Mouse (Mus musculus): ENCODE measurements at regions not wholly inside any gene's neighbourhood (a gene's known extent, or its start where the extent isn't known, plus 50 kb on each side); places are given as distances from the start of the nearest gene placed in this dataset.

- 76% methylated on average over 2 of the region's 2 CpGs for WGBS
- no peaks in the 10 kb centered on the region for H3K36me3 ChIP-seq (ENCODE audit: control insufficient read depth, insufficient read depth, low read length)
- TF ChIP-seq POLR2A (IDR thresholded peaks at IDR 0.05; ENCODE audit: low read depth, low read length) (no peak), CTCF (IDR thresholded peaks at IDR 0.05; ENCODE audit: extremely low read depth, insufficient read length, insufficient replicate concordance, low read depth, low read length) (no peak)
- H3K4me3 ChIP-seq (ENCODE audit: low read depth, low read length) = no peak overlapping the region
- no peaks in the 10 kb centered on the region for H3K4me1 ChIP-seq (ENCODE audit: control insufficient read depth, insufficient read depth, insufficient read length, low read length)
- no peak overlapping the region for H3K27ac ChIP-seq (ENCODE audit: insufficient read depth, low read depth, low read length)
- no peaks in the 10 kb centered on the region for H3K27me3 ChIP-seq (ENCODE audit: control insufficient read depth, insufficient read depth, low read length)
These were observed 195.1 kb upstream of the Mindy3 start for GRCm38 (mm10) chr2:12614345-12614744.

- H3K4me3 ChIP-seq (ENCODE audit: low read depth, low read length) = no peak overlapping the region
- no peaks in the 10 kb centered on the region for H3K27me3 ChIP-seq (ENCODE audit: control insufficient read depth, insufficient read depth, low read length)
- H3K27ac ChIP-seq (ENCODE audit: insufficient read depth, low read depth, low read length) = no peak overlapping the region
- WGBS = 75% methylated on average over 2 of the region's 2 CpGs
- TF ChIP-seq POLR2A (IDR thresholded peaks at IDR 0.05; ENCODE audit: low read depth, low read length) = no peak
- no peak for TF ChIP-seq CTCF (IDR thresholded peaks at IDR 0.05; ENCODE audit: extremely low read depth, insufficient read length, insufficient replicate concordance, low read depth, low read length)
- H3K36me3 ChIP-seq (ENCODE audit: control insufficient read depth, insufficient read depth, low read length) = no peaks in the 10 kb centered on the region
- no peaks in the 10 kb centered on the region for H3K4me1 ChIP-seq (ENCODE audit: control insufficient read depth, insufficient read depth, insufficient read length, low read length)
These were observed 194.6 kb upstream of the Mindy3 start for GRCm38 (mm10) chr2:12613858-12614257.

GRCm38 (mm10) chr2:12582566-12582965 is 163.3 kb upstream of the Mindy3 start:
- Histone ChIP-seq H3K27me3 (ENCODE audit: control insufficient read depth, insufficient read depth, low read length) (no peaks in the 10 kb centered on the region), H3K4me1 (ENCODE audit: control insufficient read depth, insufficient read depth, insufficient read length, low read length) (no peaks in the 10 kb centered on the region), H3K27ac (ENCODE audit: insufficient read depth, low read depth, low read length) (no peak overlapping the region), H3K4me3 (ENCODE audit: low read depth, low read length) (no peak overlapping the region), H3K36me3 (ENCODE audit: control insufficient read depth, insufficient read depth, low read length) (no peaks in the 10 kb centered on the region)
- WGBS = 39% methylated on average over 2 of the region's 2 CpGs
- TF ChIP-seq POLR2A (IDR thresholded peaks at IDR 0.05; ENCODE audit: low read depth, low read length) = no peak
- no peak for TF ChIP-seq CTCF (IDR thresholded peaks at IDR 0.05; ENCODE audit: extremely low read depth, insufficient read length, insufficient replicate concordance, low read depth, low read length)

GRCm38 (mm10) chr2:12557736-12558135 is 138.5 kb upstream of the Mindy3 start:
- 50% methylated on average over 1 of the region's 1 CpGs for WGBS
- Histone ChIP-seq H3K27me3 (ENCODE audit: control insufficient read depth, insufficient read depth, low read length) (no peaks in the 10 kb centered on the region), H3K4me3 (ENCODE audit: low read depth, low read length) (no peak overlapping the region), H3K27ac (ENCODE audit: insufficient read depth, low read depth, low read length) (no peak overlapping the region), H3K36me3 (ENCODE audit: control insufficient read depth, insufficient read depth, low read length) (no peaks in the 10 kb centered on the region), H3K4me1 (ENCODE audit: control insufficient read depth, insufficient read depth, insufficient read length, low read length) (no peaks in the 10 kb centered on the region)
- no peak for TF ChIP-seq POLR2A (IDR thresholded peaks at IDR 0.05; ENCODE audit: low read depth, low read length)
- no peak for TF ChIP-seq CTCF (IDR thresholded peaks at IDR 0.05; ENCODE audit: extremely low read depth, insufficient read length, insufficient replicate concordance, low read depth, low read length)

GRCm38 (mm10) chr2:12522411-12522810 is 103.1 kb upstream of the Mindy3 start:
- no peaks in the 10 kb centered on the region for H3K4me1 ChIP-seq (ENCODE audit: control insufficient read depth, insufficient read depth, insufficient read length, low read length)
- 73% methylated on average over 5 of the region's 5 CpGs for WGBS
- no peak overlapping the region for H3K4me3 ChIP-seq (ENCODE audit: low read depth, low read length)
- no peak for TF ChIP-seq CTCF (IDR thresholded peaks at IDR 0.05; ENCODE audit: extremely low read depth, insufficient read length, insufficient replicate concordance, low read depth, low read length)
- no peak for TF ChIP-seq POLR2A (IDR thresholded peaks at IDR 0.05; ENCODE audit: low read depth, low read length)
- no peak overlapping the region for H3K27ac ChIP-seq (ENCODE audit: insufficient read depth, low read depth, low read length)
- H3K27me3 ChIP-seq (ENCODE audit: control insufficient read depth, insufficient read depth, low read length) = no peaks in the 10 kb centered on the region
- no peaks in the 10 kb centered on the region for H3K36me3 ChIP-seq (ENCODE audit: control insufficient read depth, insufficient read depth, low read length)

GRCm38 (mm10) chr2:12521744-12522143 is 102.5 kb upstream of the Mindy3 start:
- TF ChIP-seq POLR2A (IDR thresholded peaks at IDR 0.05; ENCODE audit: low read depth, low read length) = no peak
- H3K4me1 ChIP-seq (ENCODE audit: control insufficient read depth, insufficient read depth, insufficient read length, low read length) = no peaks in the 10 kb centered on the region

GRCm38 (mm10) chr2:12492369-12492768 is 73.1 kb upstream of the Mindy3 start:
- 89% methylated on average over 3 of the region's 3 CpGs for WGBS
- no peaks in the 10 kb centered on the region for H3K27me3 ChIP-seq (ENCODE audit: control insufficient read depth, insufficient read depth, low read length)
- TF ChIP-seq CTCF (IDR thresholded peaks at IDR 0.05; ENCODE audit: extremely low read depth, insufficient read length, insufficient replicate concordance, low read depth, low read length) (peak; percentile 5; the same call in 1 of the 2 replicates), POLR2A (IDR thresholded peaks at IDR 0.05; ENCODE audit: low read depth, low read length) (no peak)

More at GRCm38 (mm10) chr2:12521744-12522143, 102.5 kb upstream of the Mindy3 start:
- Histone ChIP-seq H3K27ac (ENCODE audit: insufficient read depth, low read depth, low read length) (no peak overlapping the region), H3K27me3 (ENCODE audit: control insufficient read depth, insufficient read depth, low read length) (no peaks in the 10 kb centered on the region), H3K4me3 (ENCODE audit: low read depth, low read length) (no peak overlapping the region), H3K36me3 (ENCODE audit: control insufficient read depth, insufficient read depth, low read length) (no peaks in the 10 kb centered on the region)

More at GRCm38 (mm10) chr2:12492369-12492768, 73.1 kb upstream of the Mindy3 start:
- no peaks in the 10 kb centered on the region for H3K4me1 ChIP-seq (ENCODE audit: control insufficient read depth, insufficient read depth, insufficient read length, low read length)
- no peak overlapping the region for H3K27ac ChIP-seq (ENCODE audit: insufficient read depth, low read depth, low read length)
- no peak overlapping the region for H3K4me3 ChIP-seq (ENCODE audit: low read depth, low read length)
- no peaks in the 10 kb centered on the region for H3K36me3 ChIP-seq (ENCODE audit: control insufficient read depth, insufficient read depth, low read length)

Measured in small intestine, adult 2 months (tissue).